Mouse (Mus musculus) bone marrow macrophage, adult 2 months (primary cell): ENCODE measurements at regions not wholly inside any gene's neighbourhood (a gene's known extent, or its start where the extent isn't known, plus 50 kb on each side); places are given as distances from the start of the nearest gene placed in this dataset.

Experiments
- CTCF ChIP-seq: IDR thresholded peaks from 2 replicates; pipeline ENCODE4 v1.5.1; 2012; ENCODE audit warnings: low read depth, mild to moderate bottlenecking, low read length, moderate library complexity
- POLR2A ChIP-seq: IDR thresholded peaks from 2 replicates; pipeline ENCODE4 v1.6.1; 2012; ENCODE audit warnings: mild to moderate bottlenecking, low read depth, low read length, borderline replicate concordance

GRCm38 (mm10) chr10:97338033-97338692, 141.2 kb upstream of the Dcn start:
- no peak for TF ChIP-seq POLR2A
- no peak for TF ChIP-seq CTCF
